Mouse (Mus musculus) embryonic fibroblast, embryonic 13.5 days (primary cell): Measurements from ENCODE around the gene Rasgef1b.

Experiments used
- CTCF ChIP-seq: IDR thresholded peaks from 2 replicates; pipeline ENCODE4 v1.5.1; 2011; ENCODE audit warnings: mild to moderate bottlenecking, control low read depth, low read length, moderate library complexity, borderline replicate concordance; ENCODE audit not compliant: insufficient read depth
- POLR2A ChIP-seq: IDR thresholded peaks from 2 replicates; pipeline ENCODE4 v1.6.1; 2011; ENCODE audit warnings: low read depth, mild to moderate bottlenecking, control low read depth, low read length, moderate library complexity

DNA sequence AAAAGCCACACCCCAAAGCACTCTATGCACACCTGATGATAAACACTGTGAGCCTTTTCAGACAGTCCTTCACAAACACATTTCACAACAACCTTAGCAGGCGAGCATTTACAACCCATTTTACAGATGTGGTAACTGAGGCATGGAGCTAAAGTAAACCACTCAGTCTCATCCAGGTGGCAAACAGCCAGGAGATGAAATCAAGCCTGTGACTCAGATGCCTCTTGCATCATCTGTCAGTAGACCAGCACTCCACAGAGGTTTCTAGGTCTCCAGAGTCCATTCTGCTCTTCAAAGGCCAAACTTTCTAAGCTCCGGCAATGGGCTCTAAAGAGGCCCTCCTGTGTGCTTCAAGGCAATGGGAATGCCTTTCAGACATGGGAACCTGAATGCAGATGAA, 396.8 kb downstream of the Rasgef1b start:
- no peak for TF ChIP-seq CTCF
- TF ChIP-seq POLR2A, result no peak
